Mouse (Mus musculus): Measurements from ENCODE around the gene Zscan2.

- TF ChIP-seq POLR2A (IDR thresholded peaks at IDR 0.05; ENCODE audit: insufficient read depth, low read depth, low read length) (no peak), CTCF (IDR thresholded peaks at IDR 0.05; ENCODE audit: insufficient read depth, low read depth, low read length) (no peak)
Observed at GRCm38 (mm10) chr7:80837736-80838135, 23.0 kb upstream of the Zscan2 start.
